Mouse (Mus musculus) bone marrow macrophage, adult 2 months (primary cell): ENCODE measurements around the gene Yif1b.

Experiments
- CTCF ChIP-seq: IDR thresholded peaks from 2 replicates; pipeline ENCODE4 v1.5.1; 2012; ENCODE audit warnings: low read depth, mild to moderate bottlenecking, low read length, moderate library complexity
- POLR2A ChIP-seq: IDR thresholded peaks from 2 replicates; pipeline ENCODE4 v1.6.1; 2012; ENCODE audit warnings: mild to moderate bottlenecking, low read depth, low read length, borderline replicate concordance

- TF ChIP-seq CTCF = no peak
- no peak for TF ChIP-seq POLR2A
Measured at GRCm38 (mm10) chr7:29234661-29235060, 3.5 kb upstream of the Yif1b start.
